Mouse (Mus musculus): Measurements from ENCODE around the gene St6galnac3.

St6galnac3 gene

DNA sequence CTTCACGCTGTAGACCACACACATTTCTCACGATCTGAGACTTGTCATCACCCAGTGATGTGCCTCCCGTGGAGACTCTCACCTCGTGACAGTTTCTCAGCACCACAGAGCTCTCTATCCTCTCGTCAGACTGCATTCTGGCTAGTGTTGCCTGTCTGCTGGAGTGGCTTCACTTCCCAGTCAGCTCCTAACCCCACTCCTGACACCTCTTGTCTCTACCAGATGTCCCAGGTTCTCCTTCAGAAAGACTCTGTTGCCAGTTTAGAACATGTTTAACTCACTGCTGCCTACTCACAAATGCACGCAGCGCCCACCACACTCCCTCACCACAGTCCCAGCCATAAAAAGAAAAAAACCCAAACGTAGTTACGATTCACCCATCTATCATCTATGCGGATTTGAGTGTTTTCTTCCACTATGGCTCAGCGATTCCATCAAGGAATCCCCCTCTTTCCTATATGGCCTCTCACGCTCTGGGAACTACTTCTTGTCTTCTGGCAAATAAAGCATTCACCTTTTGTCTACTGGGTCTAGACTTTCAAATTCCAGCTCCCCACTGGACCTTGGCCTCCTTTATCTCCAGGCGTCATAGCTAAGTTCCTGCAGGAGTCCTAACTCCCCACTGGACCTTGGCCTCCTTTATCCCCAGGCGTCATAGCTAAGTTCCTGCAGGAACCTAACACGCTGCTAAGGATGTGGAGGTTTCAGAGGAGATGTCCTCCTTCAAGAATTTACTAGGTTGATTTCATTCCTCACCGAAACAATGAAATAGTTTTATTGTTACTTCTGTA, 371.5 kb downstream of the St6galnac3 start:
- DNase-seq (ENCODE audit: low read depth): no peak

DNA sequence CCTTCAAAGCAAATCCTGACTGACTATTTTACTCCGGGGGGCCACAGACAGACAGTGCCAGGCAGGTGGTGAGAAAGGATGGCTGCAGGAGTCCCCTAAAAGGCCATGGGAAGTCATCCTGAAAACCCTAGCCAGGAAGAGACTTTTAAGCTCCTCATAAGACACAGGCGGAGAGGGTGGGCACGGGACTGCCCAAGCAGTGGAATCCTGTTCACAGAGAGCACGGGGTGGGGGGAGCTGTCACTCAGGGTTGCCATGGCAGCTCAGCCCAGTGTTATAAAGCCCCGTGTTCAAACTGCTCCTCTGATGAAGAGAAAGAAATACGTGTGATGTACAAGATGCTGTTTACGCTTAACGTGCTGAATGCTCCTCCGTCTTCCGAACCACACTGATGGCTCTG, 375.0 kb downstream of the St6galnac3 start:
- no peak for DNase-seq (ENCODE audit: low read depth)

DNA sequence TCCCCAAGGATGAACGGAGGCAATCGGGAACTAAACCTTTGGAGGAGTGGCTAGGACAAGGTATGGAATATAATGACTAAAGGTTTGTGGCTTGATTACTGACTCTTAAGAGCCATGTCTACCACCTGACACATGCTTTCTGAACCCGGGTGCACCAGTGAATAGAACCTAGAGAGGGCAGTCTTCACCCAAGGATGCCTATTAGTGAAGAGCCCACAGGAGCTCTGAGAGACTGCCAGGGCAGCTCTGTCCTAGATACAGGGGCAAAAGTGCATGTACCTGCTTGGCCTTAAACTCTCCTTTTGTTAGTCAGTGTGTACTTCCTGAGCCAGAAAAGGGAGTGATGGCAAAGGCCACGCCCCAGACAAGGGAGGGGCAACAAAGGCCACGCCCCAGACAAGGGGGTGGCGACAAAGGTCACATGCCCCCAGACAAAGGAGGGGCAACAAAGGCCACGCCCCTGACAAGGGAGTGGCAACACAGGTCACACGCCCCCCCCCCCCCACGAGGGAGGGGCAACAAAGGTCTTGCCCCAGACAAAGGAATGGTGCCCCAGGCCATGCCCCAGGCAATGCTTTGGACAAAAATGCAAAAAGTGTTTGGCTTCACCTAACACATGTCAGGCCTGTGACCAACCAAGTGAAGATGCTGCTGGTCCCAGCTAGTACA, 376.0 kb downstream of the St6galnac3 start:
- no peak for DNase-seq (ENCODE audit: low read depth)

GRCm38 (mm10) chr3:153344979-153345378, 380.0 kb downstream of the St6galnac3 start:
- DNase-seq (ENCODE audit: low read depth): no peak

- DNase-seq (ENCODE audit: low read depth): no peak
Observed at GRCm38 (mm10) chr3:153339940-153340339, 385.0 kb downstream of the St6galnac3 start.

DNA sequence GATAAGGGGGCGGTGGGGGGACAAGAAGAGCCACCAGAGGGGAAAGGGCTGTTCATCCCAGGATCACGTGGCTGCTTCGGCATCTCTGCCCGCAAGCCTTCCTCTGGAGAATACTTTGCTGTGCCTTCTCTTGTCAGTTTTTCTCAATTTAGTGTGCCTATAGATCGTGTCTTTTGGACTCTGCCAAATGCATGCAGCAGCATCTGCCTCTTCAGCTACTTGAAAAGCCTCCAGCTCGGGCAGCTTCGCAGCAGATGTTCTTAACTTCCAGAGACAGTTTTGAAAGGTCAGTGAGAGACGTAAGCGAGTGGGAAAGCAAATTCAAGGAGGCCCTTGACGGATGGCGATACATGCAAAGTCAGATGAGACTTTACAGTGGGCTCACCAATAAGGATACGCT, 385.9 kb downstream of the St6galnac3 start:
- no peak for DNase-seq (ENCODE audit: low read depth)

DNA sequence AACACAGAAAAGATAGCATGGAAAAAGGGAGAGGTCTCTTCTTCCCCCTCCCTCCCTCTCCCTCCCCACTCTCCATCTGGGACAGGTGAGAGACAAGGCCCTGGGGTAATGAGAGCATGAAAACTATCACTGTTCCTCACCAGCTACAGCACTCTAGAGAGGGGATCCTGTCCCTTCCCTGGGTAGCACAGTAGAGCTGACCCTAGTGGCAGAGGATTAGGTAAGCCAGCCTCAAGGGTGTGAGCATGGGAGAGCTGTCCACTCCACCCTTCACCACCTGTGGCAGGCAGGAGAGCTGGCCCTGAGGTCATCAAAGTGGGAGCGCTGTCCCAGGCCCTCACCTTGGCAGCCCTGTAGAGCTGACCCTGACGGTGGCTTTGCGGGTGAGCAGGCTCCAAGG, 387.2 kb downstream of the St6galnac3 start:
- DNase-seq (ENCODE audit: low read depth): no peak

- DNase-seq (ENCODE audit: low read depth): no peak
Observed at GRCm38 (mm10) chr3:153337221-153337620, 387.8 kb downstream of the St6galnac3 start.

DNA sequence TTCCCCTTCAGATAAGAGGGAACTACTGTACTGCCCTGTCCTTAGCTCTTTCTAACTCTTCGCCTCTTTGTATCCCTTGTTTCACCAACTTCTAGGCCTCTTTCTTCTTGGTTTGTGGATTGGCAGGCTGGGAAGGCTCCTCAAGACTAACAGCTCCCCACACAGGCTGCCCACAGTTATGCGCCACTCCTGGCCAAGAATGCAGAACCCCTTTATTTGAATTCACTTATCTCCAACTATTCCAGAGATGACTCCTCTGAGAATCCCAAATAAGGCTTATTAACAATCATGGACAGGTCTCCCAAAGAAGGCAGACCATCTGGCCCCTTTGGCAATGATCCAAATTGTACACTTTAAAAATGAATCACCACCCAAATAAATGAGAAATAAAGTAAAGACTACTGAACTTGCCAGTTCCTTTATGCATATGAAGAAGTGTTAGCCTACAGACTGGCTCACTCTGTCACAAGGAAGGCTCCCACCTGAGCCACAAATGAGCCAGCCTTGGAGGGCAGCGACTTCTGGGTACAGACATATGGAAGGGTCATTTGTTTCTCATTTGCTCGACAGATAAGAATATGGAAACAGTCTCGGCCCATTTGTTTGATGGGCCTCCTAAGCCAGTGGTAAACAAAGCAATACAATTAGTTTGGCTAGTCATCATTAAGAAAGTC, 390.7 kb downstream of the St6galnac3 start:
- no peak for DNase-seq (ENCODE audit: low read depth)

GRCm38 (mm10) chr3:153324307-153324706, 400.7 kb downstream of the St6galnac3 start:
- no peak for DNase-seq (ENCODE audit: low read depth)

DNA sequence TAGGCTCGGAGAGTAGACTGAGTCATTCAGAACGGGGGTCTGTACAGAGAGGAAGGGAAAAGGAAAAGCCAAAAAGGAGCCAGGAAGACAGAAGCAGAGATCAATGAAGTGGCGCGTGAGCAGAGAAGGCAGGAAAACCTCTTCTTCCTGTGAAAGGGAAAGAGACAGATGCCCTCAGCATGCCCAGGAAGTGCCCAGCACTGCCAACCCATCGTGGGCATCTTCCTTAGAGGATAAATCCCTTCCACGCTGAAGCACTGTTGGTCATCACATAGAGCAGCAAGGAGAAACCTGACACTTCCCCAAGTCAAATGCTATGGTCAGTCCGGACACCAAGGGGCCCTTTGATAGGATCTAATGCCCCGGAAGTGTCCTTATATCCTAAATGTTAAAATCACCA, 401.5 kb downstream of the St6galnac3 start:
- DNase-seq (ENCODE audit: low read depth): no peak

- no peak for DNase-seq (ENCODE audit: low read depth)
Observed at GRCm38 (mm10) chr3:153313583-153313982, 411.4 kb downstream of the St6galnac3 start.

GRCm38 (mm10) chr3:153313167-153313566, 411.8 kb downstream of the St6galnac3 start:
- no peak for DNase-seq (ENCODE audit: low read depth)

- DNase-seq (ENCODE audit: low read depth): no peak
Observed at GRCm38 (mm10) chr3:153312006-153312405, 413.0 kb downstream of the St6galnac3 start.

- DNase-seq (ENCODE audit: low read depth): no peak
Observed at GRCm38 (mm10) chr3:153308379-153308778, 416.6 kb downstream of the St6galnac3 start.

DNA sequence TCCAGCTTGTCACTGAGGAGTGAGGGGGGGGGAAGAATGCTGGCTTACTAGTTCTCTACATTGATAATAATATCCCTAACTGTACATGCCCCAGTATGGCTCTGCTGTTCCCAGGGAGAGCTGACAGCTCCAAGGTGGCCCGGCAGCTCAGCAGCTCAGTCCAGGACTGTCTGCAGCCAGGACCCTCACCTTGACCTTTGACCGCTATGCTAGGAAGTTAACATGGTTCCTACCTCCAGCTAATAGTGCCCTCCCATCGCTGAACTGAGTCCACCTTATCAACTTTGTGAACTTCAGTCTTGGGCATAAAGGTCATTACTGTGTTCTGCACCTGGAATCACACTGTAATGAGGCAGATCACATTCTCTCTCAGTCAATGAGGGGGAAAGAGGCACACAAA, 419.8 kb downstream of the St6galnac3 start:
- no peak for DNase-seq (ENCODE audit: low read depth)

DNA sequence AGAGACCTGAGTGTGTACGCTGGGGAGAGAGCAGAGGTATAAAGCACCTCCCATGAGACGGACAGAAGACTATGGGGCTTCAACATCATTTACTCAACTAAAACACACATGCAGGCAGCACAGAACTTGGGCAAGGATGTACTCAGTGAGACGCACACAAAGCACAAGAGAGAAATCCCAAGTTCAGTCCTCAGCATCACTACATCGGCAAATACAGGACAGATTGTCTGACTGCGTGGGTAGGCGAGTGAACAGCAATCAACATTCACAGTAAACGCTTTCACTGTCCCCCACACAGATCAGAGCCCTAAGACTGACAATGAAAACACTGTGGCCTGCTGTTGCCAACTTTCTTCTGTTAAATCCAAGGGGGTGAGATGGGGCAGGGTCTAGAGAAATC, 422.6 kb downstream of the St6galnac3 start:
- no peak for DNase-seq (ENCODE audit: low read depth)

GRCm38 (mm10) chr3:153296375-153297068, 428.5 kb downstream of the St6galnac3 start:
- no peak for DNase-seq (ENCODE audit: low read depth)

DNA sequence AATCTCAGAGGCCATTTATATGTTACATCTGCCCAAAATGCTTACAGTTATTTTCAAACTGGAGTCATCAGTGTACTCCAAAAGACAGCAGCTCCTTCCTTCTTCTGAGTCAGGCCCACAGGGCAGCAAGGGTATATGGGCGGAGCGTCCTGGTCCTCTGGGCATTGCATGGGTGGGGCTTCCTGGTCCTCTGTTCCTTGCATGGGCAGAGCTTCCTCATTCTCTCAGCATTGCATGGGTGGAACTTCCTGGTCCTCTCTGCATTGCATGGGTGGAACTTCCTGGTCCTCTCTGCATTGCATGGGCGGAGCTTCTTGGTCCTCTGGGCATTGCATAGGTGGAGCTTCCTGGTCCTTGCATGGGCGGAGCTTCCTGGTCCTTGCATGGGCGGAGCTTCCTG, 432.1 kb downstream of the St6galnac3 start:
- no peak for DNase-seq (ENCODE audit: low read depth)

- no peak for DNase-seq (ENCODE audit: low read depth)
Observed at GRCm38 (mm10) chr3:153292363-153292762, 432.6 kb downstream of the St6galnac3 start.

GRCm38 (mm10) chr3:153291406-153292045, 433.4 kb downstream of the St6galnac3 start:
- no peak for DNase-seq (ENCODE audit: low read depth)

DNA sequence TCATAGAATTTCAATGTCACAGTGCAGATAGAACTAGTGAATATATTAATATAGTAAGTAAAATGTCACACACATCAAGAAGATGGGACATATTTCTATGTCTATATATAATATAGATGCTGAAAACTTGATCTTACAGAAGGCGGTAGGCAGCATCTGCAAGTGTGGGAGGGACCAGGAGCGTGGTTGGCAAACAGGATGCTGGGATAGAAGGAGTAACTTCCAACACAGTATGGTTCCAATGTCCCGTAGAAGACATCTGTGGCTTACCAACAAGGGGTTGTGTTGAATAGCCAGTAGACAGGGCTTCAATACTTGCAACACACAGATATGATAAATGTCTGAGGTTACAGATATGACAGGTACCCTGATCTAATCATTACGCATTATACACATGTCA, 435.0 kb downstream of the St6galnac3 start:
- no peak for DNase-seq (ENCODE audit: low read depth)
